Mouse (Mus musculus) cerebellum, adult 2 months (tissue): Measurements from ENCODE around the gene Car10. TPM values are rescaled to one million over a fixed set of nuclear protein-coding genes. Genes with fewer than 3 reads are reported as not detected.

ENCODE experiments used
- DNase-seq, 2 experiments: peaks; one replicate each; pipeline ENCODE4 v3.0.0; 2021
- H3K27ac ChIP-seq: fragments of 200-500 bp; 2 replicates; pipeline ENCODE4 v1.5.1; 2012; ENCODE audit warnings: low read length, control low read depth, inconsistent platforms; ENCODE audit not compliant: insufficient read depth
- H3K27me3 ChIP-seq: fragments of 200-500 bp; 2 replicates; pipeline ENCODE4 v1.6.1; 2012; ENCODE audit warnings: inconsistent platforms, mild to moderate bottlenecking, low read length, moderate library complexity; ENCODE audit not compliant: control insufficient read depth, insufficient read depth
- H3K4me1 ChIP-seq: fragments of 200-500 bp; 2 replicates; pipeline ENCODE4 v1.6.1; 2011; ENCODE audit warnings: low read length; ENCODE audit not compliant: control insufficient read depth, insufficient read depth
- H3K4me3 ChIP-seq: fragments of 200-500 bp; replicated peaks from 2 replicates; pipeline ENCODE3; 2011; ENCODE audit warnings: mild to moderate bottlenecking, low read depth, low read length, control low read depth; ENCODE audit not compliant: insufficient read depth
- CTCF ChIP-seq: fragments of 200-500 bp; IDR thresholded peaks from 2 replicates; pipeline ENCODE4 v1.5.1; 2011; ENCODE audit warnings: low read depth, mild to moderate bottlenecking, control low read depth, low read length, moderate library complexity, borderline replicate concordance; ENCODE audit not compliant: insufficient read depth
- POLR2A ChIP-seq: fragments of 200-500 bp; IDR thresholded peaks from 2 replicates; pipeline ENCODE4 v1.6.1; 2011; ENCODE audit warnings: low read length, control low read depth, borderline replicate concordance; ENCODE audit not compliant: insufficient read depth
- WGBS: fragments of 180-500 bp; shearing (Covaris S2); methylation state at CpG from one replicate; pipeline ENCODE4 v1.1.7; 2018; 5-methylcytosine and 5-hydroxymethylcytosine counted together
- polyA plus RNA-seq: library from polyadenylated mRNA; depleted of rRNA; stranded (reverse); fragments of >200 nt; gene quantifications from 2 replicates; pipeline ENCODE4 v1.2.3, GENCODE M21; 2012

Gene Car10
- polyA plus RNA-seq, 1 experiment: 92.4 TPM

DNA sequence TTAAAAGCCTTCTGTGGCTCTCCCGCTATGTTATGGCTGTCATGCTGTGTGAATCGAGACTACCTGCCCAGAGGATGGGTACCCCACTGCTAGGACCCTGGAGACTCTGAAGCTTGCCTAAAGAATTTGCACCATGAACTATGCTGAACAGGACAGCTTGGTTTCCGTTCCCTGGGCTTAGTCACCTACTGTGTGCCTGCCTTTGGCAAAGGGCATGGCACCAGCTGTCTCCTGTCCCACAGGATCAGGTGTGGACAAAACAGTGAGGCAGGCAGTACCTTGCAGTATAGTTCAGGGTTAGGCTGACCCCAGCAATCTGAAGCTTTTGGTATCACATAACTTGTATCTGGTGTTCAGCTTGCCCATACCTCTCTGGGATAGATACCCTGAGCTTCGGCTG is 25.9 kb downstream of the Car10 start:
- Histone ChIP-seq H3K27ac (peak overlapping the region; percentile 23; the same call in 1 of the 2 replicates), H3K4me3 (no peak overlapping the region), H3K27me3 (no peaks in the 10 kb centered on the region), H3K4me1 (peaks cover 28% of the 10 kb centered on the region; the same call in 1 of the 2 replicates)
- DNase-seq: peak; percentile 73 to 81
- no peak for TF ChIP-seq CTCF
- TF ChIP-seq POLR2A: no peak
- 19% methylated on average over 4 of the region's 4 CpGs for WGBS

- DNase-seq: peak in 1 of 2 experiments; percentile 63
- Histone ChIP-seq H3K27me3 (no peaks in the 10 kb centered on the region), H3K4me3 (no peak overlapping the region), H3K27ac (no peak overlapping the region), H3K4me1 (peaks cover 19% of the 10 kb centered on the region; the same call in 1 of the 2 replicates)
- TF ChIP-seq CTCF: no peak
- TF ChIP-seq POLR2A: no peak
- WGBS: 37% methylated on average over 3 of the region's 3 CpGs
Measured at GRCm38 (mm10) chr11:93126466-93126865, 28.6 kb downstream of the Car10 start.

GRCm38 (mm10) chr11:93128481-93128880 is 30.7 kb downstream of the Car10 start:
- H3K27ac ChIP-seq: no peak overlapping the region
- 39% methylated on average over 2 of the region's 2 CpGs for WGBS
- no peak for DNase-seq
- no peak for TF ChIP-seq CTCF
- TF ChIP-seq POLR2A: no peak
- no peak overlapping the region for H3K4me3 ChIP-seq
- peaks cover 13% of the 10 kb centered on the region; the same call in 1 of the 2 replicates for H3K4me1 ChIP-seq
- H3K27me3 ChIP-seq: no peaks in the 10 kb centered on the region

DNA sequence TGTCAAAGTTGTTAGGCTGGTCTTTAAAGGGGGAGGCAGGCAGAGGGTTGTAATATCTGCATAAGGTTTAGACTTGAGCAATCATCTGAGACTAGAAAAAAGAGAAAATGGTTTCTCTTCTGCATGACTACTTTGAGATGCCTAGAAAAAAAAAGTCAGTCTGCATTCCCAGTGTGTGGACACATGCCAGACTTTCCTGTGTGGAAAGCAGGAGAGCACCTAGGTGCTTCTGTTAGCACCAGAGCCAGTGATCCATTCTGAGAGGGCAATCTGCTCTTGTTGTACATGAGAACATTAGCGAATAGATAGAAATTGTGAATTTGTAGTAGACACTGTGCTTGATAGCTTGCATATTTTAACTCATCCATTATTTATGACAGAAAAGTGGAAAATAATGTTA is 40.0 kb downstream of the Car10 start:
- H3K27ac ChIP-seq: no peak overlapping the region
- H3K4me1 ChIP-seq: peaks cover 17% of the 10 kb centered on the region; the same call in 1 of the 2 replicates
- H3K27me3 ChIP-seq: no peaks in the 10 kb centered on the region
- DNase-seq: peak; percentile 64 to 85
- TF ChIP-seq CTCF: no peak
- no peak for TF ChIP-seq POLR2A
- WGBS: 19% methylated on average over 1 of the region's 1 CpGs
- no peak overlapping the region for H3K4me3 ChIP-seq

DNA sequence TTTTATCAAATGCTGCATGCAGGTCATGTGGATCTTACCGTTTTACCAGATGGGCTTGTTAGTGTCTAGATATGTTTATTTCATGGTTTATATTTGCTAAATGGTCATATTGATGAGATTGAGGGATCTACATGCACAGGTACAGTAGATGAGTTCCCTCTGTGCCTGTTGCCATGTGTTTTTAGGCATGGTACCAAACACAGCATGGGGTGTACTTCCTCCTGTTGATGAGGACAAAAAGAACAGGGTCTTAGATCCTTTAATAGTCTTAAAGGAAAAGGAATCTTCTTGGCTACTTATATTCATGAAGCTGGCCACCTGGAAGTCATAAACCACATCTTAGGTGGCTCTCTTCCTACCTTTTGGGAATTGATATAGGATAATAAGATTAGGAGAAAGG is 43.9 kb downstream of the Car10 start:
- H3K4me1 ChIP-seq: peaks cover 18% of the 10 kb centered on the region; the same call in 1 of the 2 replicates
- H3K27ac ChIP-seq: no peak overlapping the region
- TF ChIP-seq CTCF: no peak
- no peak for TF ChIP-seq POLR2A
- H3K4me3 ChIP-seq: no peak overlapping the region
- H3K27me3 ChIP-seq: no peaks in the 10 kb centered on the region
- 25% methylated on average over 1 of the region's 1 CpGs for WGBS
- DNase-seq: peak in 1 of 2 experiments; percentile 66

GRCm38 (mm10) chr11:93144544-93144943 is 46.7 kb downstream of the Car10 start:
- Histone ChIP-seq H3K4me1 (peaks cover 14% of the 10 kb centered on the region; the same call in 1 of the 2 replicates), H3K27me3 (no peaks in the 10 kb centered on the region), H3K4me3 (no peak overlapping the region), H3K27ac (no peak overlapping the region)
- 12% methylated on average over 2 of the region's 2 CpGs for WGBS
- peak in 1 of 2 experiments; percentile 70 for DNase-seq
- TF ChIP-seq POLR2A (no peak), CTCF (0 out of 2 replicates have a peak, but pooled peaks have one; percentile 20)

- H3K27me3 ChIP-seq: no peaks in the 10 kb centered on the region
- peak; percentile 70 to 93 for DNase-seq
- H3K4me3 ChIP-seq: no peak overlapping the region
- WGBS: 9% methylated on average over 3 of the region's 3 CpGs
- peak overlapping the region; percentile 84; the same call in 1 of the 2 replicates for H3K27ac ChIP-seq
- peaks cover 8% of the 10 kb centered on the region; the same call in 1 of the 2 replicates for H3K4me1 ChIP-seq
- no peak for TF ChIP-seq CTCF
- no peak for TF ChIP-seq POLR2A
Measured at GRCm38 (mm10) chr11:93154910-93155309, 57.1 kb downstream of the Car10 start.

DNA sequence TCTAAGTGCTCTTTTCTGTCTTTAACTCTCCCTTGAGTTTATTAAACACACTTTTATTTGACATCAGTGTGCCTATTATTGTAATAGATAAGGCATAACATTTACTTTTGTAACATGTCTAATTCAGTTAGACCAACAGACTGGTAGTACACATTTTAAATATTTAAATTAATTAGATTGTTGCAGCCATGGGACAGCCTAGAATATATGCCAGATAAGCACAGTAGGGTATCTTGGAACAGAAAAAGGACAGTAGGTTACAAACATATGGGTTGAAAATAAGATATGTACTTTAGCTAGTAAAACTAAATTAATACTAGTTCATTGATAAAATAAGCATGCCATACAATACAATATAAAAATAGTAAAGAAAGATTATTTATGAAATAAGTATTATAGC is 74.6 kb downstream of the Car10 start:
- Histone ChIP-seq H3K27ac (peak overlapping the region; percentile 34; the same call in 1 of the 2 replicates), H3K4me3 (no peak overlapping the region), H3K27me3 (no peaks in the 10 kb centered on the region), H3K4me1 (peaks cover 27% of the 10 kb centered on the region)
- TF ChIP-seq CTCF (no peak), POLR2A (no peak)
- DNase-seq: peak in 1 of 2 experiments; percentile 57
